Mouse (Mus musculus) midbrain, embryonic 14.5 days (tissue): ENCODE measurements around the gene Gm47985. TPM values are rescaled to one million over a fixed set of nuclear protein-coding genes. Genes with fewer than 3 reads are reported as not detected.
"Not testable (repeated sequence)": the region's sequence is repeated elsewhere in the genome, so short reads cannot be mapped to it uniquely, and the experiment has no call there.

Source experiments
- ATAC-seq: fragments of 200-750 bp; cut with Nextera tagmentation; 2 replicates; pipeline ENCODE4 v1.8.0; 2017; ENCODE audit warnings: moderate number of reproducible peaks, moderate library complexity; ENCODE audit not compliant: low FRiP score, low TSS enrichment
- DNase-seq: peaks from one replicate; pipeline ENCODE4 v3.0.0-alpha.2; 2015
- H3K27ac ChIP-seq: fragments of 300-500 bp; sonication (generic); replicated peaks from 2 replicates; pipeline ENCODE4 v1.5.1; 2014; ENCODE audit warnings: mild to moderate bottlenecking, low read depth, low read length, moderate library complexity
- H3K27me3 ChIP-seq: fragments of 300-500 bp; sonication (generic); 2 replicates; pipeline ENCODE4 v1.6.1; 2014; ENCODE audit warnings: low read length, control low read depth, mixed read lengths; ENCODE audit not compliant: control insufficient read depth, insufficient read depth
- H3K36me3 ChIP-seq: fragments of 300-500 bp; sonication (generic); 2 replicates; pipeline ENCODE4 v1.6.1; 2014; ENCODE audit warnings: low read length, control low read depth; ENCODE audit not compliant: control insufficient read depth, insufficient read depth
- H3K4me1 ChIP-seq: fragments of 300-500 bp; sonication (generic); 2 replicates; pipeline ENCODE4 v1.6.1; 2014; ENCODE audit warnings: mild to moderate bottlenecking, antibody characterized with exemption, low read length, control low read depth; ENCODE audit not compliant: control insufficient read depth, insufficient read depth
- H3K4me2 ChIP-seq: fragments of 300-500 bp; sonication (generic); 2 replicates; pipeline ENCODE4 v1.6.1; 2014; ENCODE audit warnings: mild to moderate bottlenecking, low read length, moderate library complexity
- H3K4me3 ChIP-seq: fragments of 300-500 bp; sonication (generic); replicated peaks from 2 replicates; pipeline ENCODE4 v1.5.1; 2014; ENCODE audit warnings: low read depth, low read length
- H3K9ac ChIP-seq: fragments of 300-500 bp; sonication (generic); replicated peaks from 2 replicates; pipeline ENCODE4 v1.6.1; 2014; ENCODE audit warnings: mild to moderate bottlenecking, low read length, moderate library complexity
- H3K9me3 ChIP-seq: fragments of 300-500 bp; sonication (generic); 2 replicates; pipeline ENCODE4 v1.6.1; 2016; ENCODE audit warnings: low read length, control low read depth, mixed read lengths; ENCODE audit not compliant: control insufficient read depth
- WGBS: fragments of 180-500 bp; shearing (Covaris S2); extraction: QIAGEN DNeasy Blood & Tissue Kit; methylation state at CpG from one replicate; pipeline ENCODE4 v1.1.7; 2014; 5-methylcytosine and 5-hydroxymethylcytosine counted together
- polyA plus RNA-seq: library from polyadenylated mRNA; unstranded; fragments of >200 nt; fragmentation: Nextera tagmentation; extraction: Ambion mirVana; gene quantifications from 2 replicates; pipeline ENCODE4 v1.2.1, GENCODE M21; 2014

Gm47985 gene
- polyA plus RNA-seq, 1 experiment from 2014 or later: 0.16 TPM

GRCm38 (mm10) chr1:151208944-151209343 is 26.6 kb downstream of the Gm47985 start:
- not testable (repeated sequence) for H3K36me3 ChIP-seq, H3K9ac ChIP-seq, H3K9me3 ChIP-seq, ATAC-seq, H3K4me2 ChIP-seq, H3K4me3 ChIP-seq, H3K27me3 ChIP-seq, H3K4me1 ChIP-seq, DNase-seq, H3K27ac ChIP-seq

- ATAC-seq, H3K27ac ChIP-seq, H3K4me3 ChIP-seq, H3K9ac ChIP-seq, H3K9me3 ChIP-seq, H3K36me3 ChIP-seq, H3K4me2 ChIP-seq, H3K4me1 ChIP-seq, DNase-seq, H3K27me3 ChIP-seq: not testable (repeated sequence)
- WGBS: 93% methylated on average over 4 of the region's 8 CpGs
Observed at GRCm38 (mm10) chr1:151209824-151210355, 27.6 kb downstream of the Gm47985 start, which contains the start of gene Gm47996. Gm47996 (plus strand) TSS chr1:151210131.

- not testable (repeated sequence) for ATAC-seq, H3K4me1 ChIP-seq, H3K4me2 ChIP-seq, DNase-seq, H3K4me3 ChIP-seq, H3K36me3 ChIP-seq, H3K27ac ChIP-seq, H3K9me3 ChIP-seq, H3K27me3 ChIP-seq, H3K9ac ChIP-seq
- WGBS: 89% methylated on average over 5 of the region's 5 CpGs
Observed at GRCm38 (mm10) chr1:151211666-151212065, 29.3 kb downstream of the Gm47985 start.

GRCm38 (mm10) chr1:151214862-151215261 is 32.5 kb downstream of the Gm47985 start:
- Histone ChIP-seq H3K9me3 (no peaks in the 10 kb centered on the region), H3K4me3 (no peak overlapping the region), H3K36me3 (no peaks in the 10 kb centered on the region), H3K27me3 (no peaks in the 10 kb centered on the region), H3K27ac (no peak overlapping the region), H3K9ac (no peak overlapping the region), H3K4me1 (no peaks in the 10 kb centered on the region), H3K4me2 (no peak overlapping the region)
- DNase-seq (no peak), ATAC-seq (no peak)
- WGBS: 81% methylated on average over 2 of the region's 2 CpGs

- Histone ChIP-seq H3K9ac (no peak overlapping the region), H3K9me3 (no peaks in the 10 kb centered on the region), H3K27ac (no peak overlapping the region), H3K27me3 (no peaks in the 10 kb centered on the region), H3K36me3 (no peaks in the 10 kb centered on the region), H3K4me1 (no peaks in the 10 kb centered on the region), H3K4me3 (no peak overlapping the region), H3K4me2 (no peak overlapping the region)
- DNase-seq: no peak
- 79% methylated on average over 1 of the region's 1 CpGs for WGBS
- ATAC-seq: no peak
Observed at GRCm38 (mm10) chr1:151215985-151216384, 33.6 kb downstream of the Gm47985 start.

- ATAC-seq (no peak), DNase-seq (no peak)
- no peaks in the 10 kb centered on the region for H3K27me3 ChIP-seq
- H3K9me3 ChIP-seq: no peaks in the 10 kb centered on the region
- H3K27ac ChIP-seq: no peak overlapping the region
- no peak overlapping the region for H3K9ac ChIP-seq
- H3K4me2 ChIP-seq: no peak overlapping the region
- no peaks in the 10 kb centered on the region for H3K36me3 ChIP-seq
- WGBS: 35% methylated on average over 3 of the region's 3 CpGs
- no peak overlapping the region for H3K4me3 ChIP-seq
- H3K4me1 ChIP-seq: no peaks in the 10 kb centered on the region
Observed at GRCm38 (mm10) chr1:151216417-151216816, 34.1 kb downstream of the Gm47985 start.

- H3K4me1 ChIP-seq: no peaks in the 10 kb centered on the region
- 89% methylated on average over 5 of the region's 5 CpGs for WGBS
- no peaks in the 10 kb centered on the region for H3K9me3 ChIP-seq
- no peaks in the 10 kb centered on the region for H3K36me3 ChIP-seq
- ATAC-seq: no peak
- H3K4me3 ChIP-seq: no peak overlapping the region
- DNase-seq: no peak
- H3K27me3 ChIP-seq: no peaks in the 10 kb centered on the region
- no peak overlapping the region for H3K27ac ChIP-seq
- no peak overlapping the region for H3K9ac ChIP-seq
- no peak overlapping the region for H3K4me2 ChIP-seq
Observed at GRCm38 (mm10) chr1:151219045-151219444, 36.7 kb downstream of the Gm47985 start.

- H3K4me3 ChIP-seq: no peak overlapping the region
- H3K27me3 ChIP-seq: no peaks in the 10 kb centered on the region
- WGBS: 65% methylated on average over 7 of the region's 7 CpGs
- DNase-seq (no peak), ATAC-seq (no peak)
- H3K36me3 ChIP-seq: no peaks in the 10 kb centered on the region
- H3K9ac ChIP-seq: no peak overlapping the region
- no peak overlapping the region for H3K27ac ChIP-seq
- H3K4me1 ChIP-seq: no peaks in the 10 kb centered on the region
- H3K4me2 ChIP-seq: no peak overlapping the region
- no peaks in the 10 kb centered on the region for H3K9me3 ChIP-seq
Observed at GRCm38 (mm10) chr1:151220098-151220497, 37.8 kb downstream of the Gm47985 start.

- H3K9ac ChIP-seq: no peak overlapping the region
- no peak overlapping the region for H3K4me2 ChIP-seq
- 89% methylated on average over 10 of the region's 10 CpGs for WGBS
- H3K27me3 ChIP-seq: no peaks in the 10 kb centered on the region
- ATAC-seq (no peak), DNase-seq (no peak)
- H3K4me3 ChIP-seq: no peak overlapping the region
- H3K9me3 ChIP-seq: no peaks in the 10 kb centered on the region
- H3K27ac ChIP-seq: no peak overlapping the region
- H3K36me3 ChIP-seq: no peaks in the 10 kb centered on the region
- no peaks in the 10 kb centered on the region for H3K4me1 ChIP-seq
Observed at GRCm38 (mm10) chr1:151222561-151223267, 40.4 kb downstream of the Gm47985 start.
